Comparison of ENCODE assay signal across 8 mouse cellular contexts in the genomic region with DNA sequence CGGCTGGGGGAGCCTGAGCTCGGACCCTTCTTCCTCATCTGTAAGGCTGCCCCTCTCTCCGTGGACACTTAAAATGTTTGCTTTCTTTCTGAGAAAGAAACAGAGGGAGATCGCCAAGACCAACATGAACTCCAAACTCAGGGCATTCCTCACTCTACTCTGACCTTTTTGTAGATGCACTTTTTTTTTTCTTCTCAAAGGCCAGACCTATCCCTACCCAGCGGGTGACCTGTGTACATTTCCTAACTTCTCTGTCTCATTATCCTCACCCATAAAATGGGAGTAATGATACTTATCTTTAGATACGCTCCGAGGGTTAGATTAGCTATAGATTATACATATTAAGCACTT.
DNase-seq lines count a peak whose midpoint lies in the region; ATAC-seq and TF ChIP-seq lines count a peak whose summit lies in the region.

No protein-coding gene starts in this region.

- no peaks in the 10 kb centered on the region for H3K79me2 ChIP-seq in heart, adult 2 months (replicated peaks; ENCODE audit: control insufficient read depth, insufficient read depth, low read length)
- H3K79me2 ChIP-seq in CH12.LX (replicated peaks; ENCODE audit: control insufficient read depth, extremely low read depth, insufficient read depth, poor library complexity, severe bottlenecking) (no peaks in the 10 kb centered on the region), macrophage (ENCODE audit: inconsistent target) (no peaks in the 10 kb centered on the region)

- intact Hi-C loops in heart, adult 2 months (cut with DNase I) = loop anchor here (2.0 to 10.0 kb wide), 6 partner anchors 109 to 713 kb away; a partner anchor contains a TSS

- no peaks in the 10 kb centered on the region for H3K27me3 ChIP-seq in heart, adult 2 months (ENCODE audit: control insufficient read depth, insufficient read depth, low read length)
- no peaks in the 10 kb centered on the region for H3K27me3 ChIP-seq in CH12.LX (replicated peaks)
- no peaks in the 10 kb centered on the region for H3K27me3 ChIP-seq in forebrain, embryonic 16.5 days (replicated peaks; ENCODE audit: control insufficient read depth, insufficient read depth, low read length)

- peaks cover 3% of the 10 kb centered on the region for H3K36me3 ChIP-seq in heart, adult 2 months (ENCODE audit: control insufficient read depth, insufficient read depth, low read length)
- H3K36me3 ChIP-seq in CH12.LX (replicated peaks in 1 of 2; ENCODE audit: control insufficient read depth in 1 of 2, insufficient read depth in 1 of 2, low read length in 1 of 2) (no peaks in the 10 kb centered on the region), macrophage (ENCODE audit: inconsistent target) (no peaks in the 10 kb centered on the region)
- H3K36me3 ChIP-seq in forebrain, embryonic 16.5 days (ENCODE audit: control insufficient read depth, insufficient read depth) = no peaks in the 10 kb centered on the region

- no peak for ATAC-seq in forebrain, embryonic 16.5 days

- dilution Hi-C loops in CH12.LX (cut with MboI; ENCODE audit: extremely low pct_ligation_motif_present, extremely low pct_unique_long_range_greater_than_20kb, low sequenced_read_pairs) = no loop called here

- WGBS in heart, adult 2 months = 17% methylated on average over 7 of the region's 7 CpGs
- 22% methylated on average over 7 of the region's 7 CpGs for WGBS in forebrain, embryonic 16.5 days
- WGBS in macrophage (ENCODE audit: missing documents) = 24% methylated on average over 7 of the region's 7 CpGs

- in situ Hi-C loops in CH12.LX (cut with MboI; ENCODE audit: low pct_ligation_motif_present, low pct_unique_long_range_greater_than_20kb, low sequenced_read_pairs) = loop anchor here (10.0 to 25.0 kb wide), 2 partner anchors 107 to 401 kb away; a partner anchor contains a TSS

- H3K9me3 ChIP-seq in CH12.LX (replicated peaks; ENCODE audit: low read length) = no peaks in the 10 kb centered on the region
- no peaks in the 10 kb centered on the region for H3K9me3 ChIP-seq in forebrain, embryonic 16.5 days (ENCODE audit: control insufficient read depth, low read length)

- H3K4me2 ChIP-seq in CH12.LX (ENCODE audit: insufficient read depth, low read depth, poor library complexity, severe bottlenecking) = peak overlapping the region; percentile 85
- H3K4me2 ChIP-seq in forebrain, embryonic 16.5 days (ENCODE audit: low read length) = peak overlapping the region; percentile 77

- no peak for TF ChIP-seq RAD21 in CH12.LX (IDR thresholded peaks at IDR 0.05; ENCODE audit: low read depth, low read length)

- no peak for TF ChIP-seq EP300 in heart, adult 2 months (IDR thresholded peaks at IDR 0.05; ENCODE audit: insufficient read depth, low read depth, low read length)
- TF ChIP-seq EP300 in CH12.LX (IDR thresholded peaks at IDR 0.05; ENCODE audit: low read length) = no peak

- no peak for DNase-seq in heart, adult 2 months
- no peak for DNase-seq in heart, adult 9 months (ENCODE audit: low spot score in 2 of 2)
- peak; percentile 22 for DNase-seq in CH12.LX (ENCODE audit: extremely low read depth)
- DNase-seq in frontal cortex, postnatal 10 days (ENCODE audit: low spot score in 2 of 2) = no peak
- no peak for DNase-seq in urinary bladder, postnatal 36 days (ENCODE audit: low spot score in 2 of 2)
- no peak for DNase-seq in adrenal gland, postnatal 36 days

- peaks cover 14% of the 10 kb centered on the region for H3K4me1 ChIP-seq in heart, adult 2 months (ENCODE audit: control insufficient read depth, insufficient read depth, low read length)
- H3K4me1 ChIP-seq in CH12.LX (ENCODE audit: control insufficient read depth in 1 of 2, insufficient read depth in 2 of 2) = peaks cover 11 to 54% of the 10 kb centered on the region in 2 experiments
- H3K4me1 ChIP-seq in forebrain, embryonic 16.5 days (replicated peaks; ENCODE audit: control insufficient read depth, insufficient read depth, low read length) = 0 out of 2 replicates have a peak, but pooled peaks cover 4% of the 10 kb centered on the region

- peak overlapping the region; percentile 99 for H3K27ac ChIP-seq in heart, adult 2 months
- peak overlapping the region; percentile 72 for H3K27ac ChIP-seq in CH12.LX (ENCODE audit: insufficient read depth, low read depth)
- peak overlapping the region; percentile 63 for H3K27ac ChIP-seq in forebrain, embryonic 16.5 days (ENCODE audit: low read length)
- H3K27ac ChIP-seq in macrophage = peak overlapping the region; percentile 85

- no peak for TF ChIP-seq POLR2A in heart, adult 2 months (IDR thresholded peaks at IDR 0.05; ENCODE audit: insufficient read depth, low read depth, low read length)
- TF ChIP-seq POLR2A in CH12.LX (IDR thresholded peaks at IDR 0.05; ENCODE audit: low read depth, low read length) = no peak

- peak overlapping the region; percentile 87 for H3K9ac ChIP-seq in heart, adult 2 months (ENCODE audit: low read depth, low read length)
- H3K9ac ChIP-seq in CH12.LX (ENCODE audit: insufficient read depth, low read depth) = peak overlapping the region; percentile 62
- H3K9ac ChIP-seq in forebrain, embryonic 16.5 days (replicated peaks; ENCODE audit: low read depth, low read length) = peak overlapping the region; percentile 75

- no peak for TF ChIP-seq CTCF in heart, adult 2 months (IDR thresholded peaks at IDR 0.05)
- TF ChIP-seq CTCF in CH12.LX (conservative IDR thresholded peaks at IDR 0.05 in 1 of 2, IDR thresholded peaks at IDR 0.05 in 1 of 2; ENCODE audit: low read depth in 2 of 2, low read length in 2 of 2) = no peak

- peak overlapping the region; percentile 50 for H3K4me3 ChIP-seq in heart, adult 2 months
- peak overlapping the region; percentile 51 to 58 (median 56) for H3K4me3 ChIP-seq in CH12.LX (replicated peaks in 1 of 3; ENCODE audit: low read depth in 2 of 3, low read length in 2 of 3, poor library complexity in 1 of 3)
- H3K4me3 ChIP-seq in forebrain, embryonic 16.5 days (replicated peaks; ENCODE audit: low read length) = peak overlapping the region; percentile 58
- peak overlapping the region; percentile 16 for H3K4me3 ChIP-seq in macrophage (ENCODE audit: inconsistent target)

TF ChIP-seq in CH12.LX, 34 proteins besides CTCF, POLR2A, EP300 and RAD21:
- TF ChIP-seq CHD1 (IDR thresholded peaks at IDR 0.05; ENCODE audit: low read depth, low read length) (0 out of 2 replicates have a peak, but pooled peaks have one; percentile 42), MAZ (IDR thresholded peaks at IDR 0.05; ENCODE audit: low read depth, low read length) (no peak), GABPA (IDR thresholded peaks at IDR 0.05; ENCODE audit: insufficient replicate concordance, low read depth, low read length) (no peak), POLR2AphosphoS2 (IDR thresholded peaks at IDR 0.05; ENCODE audit: low read depth, low read length) (no peak), ZMIZ1 (IDR thresholded peaks at IDR 0.05; ENCODE audit: low read depth, low read length) (no peak), ZNF384 (IDR thresholded peaks at IDR 0.05; ENCODE audit: low read depth, low read length) (peak; percentile 34; the same call in 1 of the 2 replicates), E2F4 (IDR thresholded peaks at IDR 0.05; ENCODE audit: insufficient replicate concordance, low read depth, low read length) (no peak), KAT2A (IDR thresholded peaks at IDR 0.05; ENCODE audit: insufficient replicate concordance, low read length) (no peak), JUN (IDR thresholded peaks at IDR 0.05; ENCODE audit: insufficient read depth, low read depth, low read length) (no peak), TBP (conservative IDR thresholded peaks at IDR 0.05; ENCODE audit: low read depth, low read length) (no peak), ETS1 (conservative IDR thresholded peaks at IDR 0.05; ENCODE audit: low read depth, low read length) (no peak), ELF1 (IDR thresholded peaks at IDR 0.05; ENCODE audit: low read depth, low read length) (no peak), USF2 (conservative IDR thresholded peaks at IDR 0.05; ENCODE audit: low read depth, low read length) (no peak), HCFC1 (IDR thresholded peaks at IDR 0.05; ENCODE audit: low read depth, low read length) (no peak)
